7 mouse cellular contexts compared by ENCODE assay signal in genomic region chr13:43365825-43366184, GRCm38 (mm10). TPM values are rescaled to one million over a fixed set of nuclear protein-coding genes. Genes with fewer than 3 reads are reported as not detected.
A peak's percentile ranks its signal among the peaks of the same experiment; 100 is the strongest.
DNase-seq lines count a peak whose midpoint lies in the region; ATAC-seq and TF ChIP-seq lines count a peak whose summit lies in the region.

No protein-coding gene starts in this region.

- H3K27ac ChIP-seq in lung, embryonic 16.5 days (ENCODE audit: low read length) = peak overlapping the region; percentile 32
- peak overlapping the region; percentile 70 for H3K27ac ChIP-seq in forebrain, embryonic 12.5 days
- H3K27ac ChIP-seq in limb, embryonic 12.5 days = peak overlapping the region; percentile 64; the same call in 1 of the 2 replicates
- H3K27ac ChIP-seq in small intestine, adult 2 months (ENCODE audit: insufficient read depth, low read depth, low read length) = no peak overlapping the region

- TF ChIP-seq POLR2A in small intestine, adult 2 months (IDR thresholded peaks at IDR 0.05; ENCODE audit: low read depth, low read length) = no peak

- no peak for TF ChIP-seq CTCF in small intestine, adult 2 months (IDR thresholded peaks at IDR 0.05; ENCODE audit: extremely low read depth, insufficient read length, insufficient replicate concordance, low read depth, low read length)

- H3K36me3 ChIP-seq in lung, embryonic 16.5 days (ENCODE audit: control insufficient read depth, insufficient read depth, low read length) = peaks cover 2% of the 10 kb centered on the region; the same call in 1 of the 2 replicates
- peaks cover 2% of the 10 kb centered on the region; the same call in 1 of the 2 replicates for H3K36me3 ChIP-seq in forebrain, embryonic 12.5 days (replicated peaks)
- peaks cover 3% of the 10 kb centered on the region for H3K36me3 ChIP-seq in limb, embryonic 12.5 days
- peaks cover 2% of the 10 kb centered on the region; the same call in 1 of the 2 replicates for H3K36me3 ChIP-seq in small intestine, adult 2 months (ENCODE audit: control insufficient read depth, insufficient read depth, low read length)

- ATAC-seq in lung, embryonic 16.5 days (ENCODE audit: low read depth) = peak; percentile 43
- peak; percentile 39; the same call in 1 of the 2 replicates for ATAC-seq in forebrain, embryonic 12.5 days (ENCODE audit: low FRiP score)
- ATAC-seq in limb, embryonic 12.5 days (ENCODE audit: insufficient number of reproducible peaks, insufficient read depth, low FRiP score, low TSS enrichment, low read depth) = peak; percentile 76
- no peak for ATAC-seq in CD4-positive, CD25-positive, alpha-beta regulatory T cell, adult 4 months

- 5% methylated on average over 11 of the region's 11 CpGs for WGBS in lung, embryonic 16.5 days
- WGBS in forebrain, embryonic 12.5 days = 9% methylated on average over 11 of the region's 11 CpGs
- 9% methylated on average over 11 of the region's 11 CpGs for WGBS in limb, embryonic 12.5 days
- 6% methylated on average over 11 of the region's 11 CpGs for WGBS in small intestine, adult 2 months

- no peaks in the 10 kb centered on the region for H3K9me3 ChIP-seq in lung, embryonic 16.5 days (ENCODE audit: control insufficient read depth, low read length)
- no peaks in the 10 kb centered on the region for H3K9me3 ChIP-seq in forebrain, embryonic 12.5 days
- no peaks in the 10 kb centered on the region for H3K9me3 ChIP-seq in limb, embryonic 12.5 days

- intact Hi-C loops in left cerebral cortex, postnatal 36 days (cut with DNase I) = loop anchor here (2.0 to 5.0 kb wide), 2 partner anchors 59 to 194 kb away; partner anchors contain the start of gene Tbc1d7

- H3K4me1 ChIP-seq in lung, embryonic 16.5 days (replicated peaks; ENCODE audit: control insufficient read depth, insufficient read depth, low read length) = no peaks in the 10 kb centered on the region; the same call in 1 of the 2 replicates
- H3K4me1 ChIP-seq in forebrain, embryonic 12.5 days = peaks cover 12% of the 10 kb centered on the region
- peaks cover 7% of the 10 kb centered on the region for H3K4me1 ChIP-seq in limb, embryonic 12.5 days (replicated peaks)
- H3K4me1 ChIP-seq in small intestine, adult 2 months (ENCODE audit: control insufficient read depth, insufficient read depth, insufficient read length, low read length) = peaks cover 6% of the 10 kb centered on the region

- no peak for DNase-seq in lung, postnatal 4 days
- DNase-seq in left cerebral cortex, postnatal 36 days (ENCODE audit: low spot score in 2 of 2) = no peak

- peak overlapping the region; percentile 68 for H3K4me3 ChIP-seq in lung, embryonic 16.5 days (ENCODE audit: low read length)
- H3K4me3 ChIP-seq in forebrain, embryonic 12.5 days (replicated peaks) = peak overlapping the region; percentile 56
- peak overlapping the region; percentile 60 for H3K4me3 ChIP-seq in limb, embryonic 12.5 days (replicated peaks)
- H3K4me3 ChIP-seq in small intestine, adult 2 months (ENCODE audit: low read depth, low read length) = peak overlapping the region; percentile 88

- H3K27me3 ChIP-seq in lung, embryonic 16.5 days (ENCODE audit: control insufficient read depth, insufficient read depth, low read depth, low read length) = no peaks in the 10 kb centered on the region
- H3K27me3 ChIP-seq in forebrain, embryonic 12.5 days = no peaks in the 10 kb centered on the region
- H3K27me3 ChIP-seq in limb, embryonic 12.5 days = no peaks in the 10 kb centered on the region
- H3K27me3 ChIP-seq in small intestine, adult 2 months (ENCODE audit: control insufficient read depth, insufficient read depth, low read length) = no peaks in the 10 kb centered on the region

- H3K4me2 ChIP-seq in lung, embryonic 16.5 days (ENCODE audit: low read depth, low read length) = peak overlapping the region; percentile 88
- peak overlapping the region; percentile 81 for H3K4me2 ChIP-seq in forebrain, embryonic 12.5 days
- H3K4me2 ChIP-seq in limb, embryonic 12.5 days = peak overlapping the region; percentile 84

- peak overlapping the region; percentile 78 for H3K9ac ChIP-seq in lung, embryonic 16.5 days (ENCODE audit: low read length)
- peak overlapping the region; percentile 73 for H3K9ac ChIP-seq in forebrain, embryonic 12.5 days
- H3K9ac ChIP-seq in limb, embryonic 12.5 days (replicated peaks) = peak overlapping the region; percentile 75

RNA-seq across cellular contexts. Expression of gene Sirt5, which starts 0.5 kb away (rescaled TPM):
- polyA plus RNA-seq in lung, embryonic 16.5 days (2015; fragmentation: Nextera tagmentation; extraction: Ambion mirVana) = 22.3 and 24.9 TPM in 2 replicates
- polyA plus RNA-seq in forebrain, embryonic 12.5 days (2016; fragmentation: Nextera tagmentation; extraction: Ambion mirVana) = 43.2 and 44.1 TPM in 2 replicates
- polyA plus RNA-seq in limb, embryonic 12.5 days (2016; fragmentation: Nextera tagmentation; extraction: Ambion mirVana) = 54.9 and 59.9 TPM in 2 replicates
- polyA plus RNA-seq in small intestine, adult 2 months (2012; rRNA removed) = 2.0 and 2.1 TPM in 2 replicates
- 10 to 100 TPM; 17.6 to 19.5 TPM for total RNA-seq in left cerebral cortex, postnatal 36 days (2021)
- 10 to 100 TPM; 26.9 to 48.4 TPM for polyA plus RNA-seq in CD4-positive, CD25-positive, alpha-beta regulatory T cell, adult 4 months (2017; shearing (Covaris generic))

RNA-seq across cellular contexts. Expression of gene Nol7, which starts 32.4 kb away (rescaled TPM):
- polyA plus RNA-seq in lung, embryonic 16.5 days (2015; fragmentation: Nextera tagmentation; extraction: Ambion mirVana) = 130 and 132 TPM in 2 replicates
- 238 and 243 TPM in 2 replicates for polyA plus RNA-seq in forebrain, embryonic 12.5 days (2016; fragmentation: Nextera tagmentation; extraction: Ambion mirVana)
- 171 and 177 TPM in 2 replicates for polyA plus RNA-seq in limb, embryonic 12.5 days (2016; fragmentation: Nextera tagmentation; extraction: Ambion mirVana)
- polyA plus RNA-seq in small intestine, adult 2 months (2012; rRNA removed) = 52.5 and 66.0 TPM in 2 replicates
- total RNA-seq in left cerebral cortex, postnatal 36 days (2021) = 10 to 100 TPM; 61.3 to 64.0 TPM
- polyA plus RNA-seq in CD4-positive, CD25-positive, alpha-beta regulatory T cell, adult 4 months (2017; shearing (Covaris generic)) = 100 to 1,000 TPM; 126 to 136 TPM
